Mouse (Mus musculus) midbrain, embryonic 14.5 days (tissue): ENCODE data around the gene Syne3. TPM values are rescaled to one million over a fixed set of nuclear protein-coding genes. Genes with fewer than 3 reads are reported as not detected.

Source experiments
- ATAC-seq: fragments of 200-750 bp; cut with Nextera tagmentation; 2 replicates; pipeline ENCODE4 v1.8.0; 2017; ENCODE audit warnings: moderate number of reproducible peaks, moderate library complexity; ENCODE audit not compliant: low FRiP score, low TSS enrichment
- DNase-seq: peaks from one replicate; pipeline ENCODE4 v3.0.0-alpha.2; 2015
- H3K27ac ChIP-seq: fragments of 300-500 bp; sonication (generic); replicated peaks from 2 replicates; pipeline ENCODE4 v1.5.1; 2014; ENCODE audit warnings: mild to moderate bottlenecking, low read depth, low read length, moderate library complexity
- H3K27me3 ChIP-seq: fragments of 300-500 bp; sonication (generic); 2 replicates; pipeline ENCODE4 v1.6.1; 2014; ENCODE audit warnings: low read length, control low read depth, mixed read lengths; ENCODE audit not compliant: control insufficient read depth, insufficient read depth
- H3K36me3 ChIP-seq: fragments of 300-500 bp; sonication (generic); 2 replicates; pipeline ENCODE4 v1.6.1; 2014; ENCODE audit warnings: low read length, control low read depth; ENCODE audit not compliant: control insufficient read depth, insufficient read depth
- H3K4me1 ChIP-seq: fragments of 300-500 bp; sonication (generic); 2 replicates; pipeline ENCODE4 v1.6.1; 2014; ENCODE audit warnings: mild to moderate bottlenecking, antibody characterized with exemption, low read length, control low read depth; ENCODE audit not compliant: control insufficient read depth, insufficient read depth
- H3K4me2 ChIP-seq: fragments of 300-500 bp; sonication (generic); 2 replicates; pipeline ENCODE4 v1.6.1; 2014; ENCODE audit warnings: mild to moderate bottlenecking, low read length, moderate library complexity
- H3K4me3 ChIP-seq: fragments of 300-500 bp; sonication (generic); replicated peaks from 2 replicates; pipeline ENCODE4 v1.5.1; 2014; ENCODE audit warnings: low read depth, low read length
- H3K9ac ChIP-seq: fragments of 300-500 bp; sonication (generic); replicated peaks from 2 replicates; pipeline ENCODE4 v1.6.1; 2014; ENCODE audit warnings: mild to moderate bottlenecking, low read length, moderate library complexity
- H3K9me3 ChIP-seq: fragments of 300-500 bp; sonication (generic); 2 replicates; pipeline ENCODE4 v1.6.1; 2016; ENCODE audit warnings: low read length, control low read depth, mixed read lengths; ENCODE audit not compliant: control insufficient read depth
- WGBS: fragments of 180-500 bp; shearing (Covaris S2); extraction: QIAGEN DNeasy Blood & Tissue Kit; methylation state at CpG from one replicate; pipeline ENCODE4 v1.1.7; 2014; 5-methylcytosine and 5-hydroxymethylcytosine counted together
- polyA plus RNA-seq: library from polyadenylated mRNA; unstranded; fragments of >200 nt; fragmentation: Nextera tagmentation; extraction: Ambion mirVana; gene quantifications from 2 replicates; pipeline ENCODE4 v1.2.1, GENCODE M21; 2014

Gene Syne3
- polyA plus RNA-seq, 1 experiment from 2014 or later: 0.04 TPM

DNA sequence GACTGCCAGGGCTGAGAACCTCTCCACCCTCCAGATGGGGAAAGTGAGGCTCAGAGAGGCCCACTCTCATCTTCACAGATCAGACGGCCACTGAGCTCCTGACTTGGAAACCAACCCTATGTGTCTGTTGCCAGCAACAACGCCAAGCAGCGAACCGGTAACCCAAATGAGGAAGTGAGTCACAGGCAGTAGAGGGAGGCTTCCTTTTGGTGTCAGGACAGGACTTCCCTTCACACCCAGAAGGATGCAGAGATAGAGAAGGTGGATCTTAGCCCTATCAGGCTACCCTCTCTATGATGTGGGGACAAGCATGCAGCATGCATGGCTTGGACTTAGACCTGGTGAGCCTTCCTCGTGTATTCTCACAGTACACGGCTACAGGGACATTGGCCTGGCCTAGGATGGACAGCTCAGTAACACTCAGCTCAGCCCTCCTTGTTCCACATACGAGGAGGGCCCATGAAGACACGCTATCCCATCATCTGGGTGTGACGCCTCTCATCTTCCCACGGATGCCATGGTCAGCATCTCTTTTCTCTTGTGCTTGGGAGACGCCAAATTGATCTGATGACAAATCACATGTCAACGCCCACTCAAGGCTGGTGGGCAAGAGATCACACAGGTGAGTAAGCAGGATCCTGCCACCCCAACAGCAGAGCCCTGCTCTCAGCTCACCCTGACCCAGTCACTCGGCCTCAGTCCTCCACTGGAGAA is 18.7 kb downstream of the Syne3 start:
- Histone ChIP-seq H3K4me1 (no peaks in the 10 kb centered on the region), H3K27me3 (no peaks in the 10 kb centered on the region), H3K4me2 (no peak overlapping the region), H3K9me3 (no peaks in the 10 kb centered on the region), H3K27ac (no peak overlapping the region), H3K4me3 (no peak overlapping the region), H3K9ac (no peak overlapping the region), H3K36me3 (no peaks in the 10 kb centered on the region)
- ATAC-seq: no peak
- WGBS: 93% methylated on average over 13 of the region's 13 CpGs
- DNase-seq: no peak

DNA sequence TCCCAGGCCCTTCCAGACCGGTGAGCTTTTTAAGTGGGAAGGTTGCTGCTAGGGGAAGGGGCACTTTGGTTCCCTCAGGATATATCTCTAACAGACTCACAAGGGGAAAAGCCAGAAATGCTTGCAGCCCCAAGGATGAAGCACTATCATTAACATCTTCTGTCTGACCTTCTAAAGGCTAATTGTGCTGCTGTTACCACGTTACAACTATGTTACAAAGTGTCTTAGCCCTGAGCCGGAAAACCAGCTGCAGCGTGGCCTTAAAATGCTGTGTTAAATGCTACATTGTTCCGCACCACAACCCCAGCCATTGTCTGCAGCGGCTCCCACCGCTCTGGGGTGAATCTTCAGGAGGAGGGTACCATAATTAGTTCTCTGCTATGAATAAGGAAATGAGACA is 21.7 kb downstream of the Syne3 start:
- ATAC-seq: no peak
- Histone ChIP-seq H3K9ac (no peak overlapping the region), H3K27me3 (no peaks in the 10 kb centered on the region), H3K9me3 (no peaks in the 10 kb centered on the region), H3K4me1 (0 out of 2 replicates have a peak, but pooled peaks cover 3% of the 10 kb centered on the region), H3K4me2 (no peak overlapping the region), H3K27ac (no peak overlapping the region), H3K4me3 (no peak overlapping the region), H3K36me3 (no peaks in the 10 kb centered on the region)
- DNase-seq: no peak
- 38% methylated on average over 7 of the region's 7 CpGs for WGBS

DNA sequence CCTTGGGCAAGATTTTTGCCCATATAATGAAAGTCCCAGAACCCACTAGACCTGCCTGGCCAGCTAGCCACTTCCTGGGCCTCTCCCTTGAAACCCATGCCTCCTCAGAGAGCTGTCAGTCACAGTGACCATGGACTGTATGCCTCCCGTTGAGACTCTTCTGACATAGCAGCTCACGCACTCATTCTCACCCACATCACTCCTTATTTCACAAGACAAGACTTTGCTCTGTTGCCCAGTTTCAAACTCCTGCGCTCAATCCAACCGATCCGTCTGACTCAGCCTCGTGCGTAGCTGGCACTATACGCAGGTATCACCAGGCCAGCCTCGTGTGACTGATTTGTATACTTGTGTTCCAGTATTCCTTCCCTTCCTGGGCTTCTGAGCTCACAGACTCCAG is 22.8 kb downstream of the Syne3 start:
- Histone ChIP-seq H3K4me1 (0 out of 2 replicates have a peak, but pooled peaks cover 3% of the 10 kb centered on the region), H3K9ac (no peak overlapping the region), H3K36me3 (no peaks in the 10 kb centered on the region), H3K27ac (no peak overlapping the region), H3K27me3 (no peaks in the 10 kb centered on the region), H3K9me3 (no peaks in the 10 kb centered on the region), H3K4me2 (no peak overlapping the region), H3K4me3 (no peak overlapping the region)
- no peak for ATAC-seq
- WGBS: 93% methylated on average over 9 of the region's 9 CpGs
- no peak for DNase-seq

DNA sequence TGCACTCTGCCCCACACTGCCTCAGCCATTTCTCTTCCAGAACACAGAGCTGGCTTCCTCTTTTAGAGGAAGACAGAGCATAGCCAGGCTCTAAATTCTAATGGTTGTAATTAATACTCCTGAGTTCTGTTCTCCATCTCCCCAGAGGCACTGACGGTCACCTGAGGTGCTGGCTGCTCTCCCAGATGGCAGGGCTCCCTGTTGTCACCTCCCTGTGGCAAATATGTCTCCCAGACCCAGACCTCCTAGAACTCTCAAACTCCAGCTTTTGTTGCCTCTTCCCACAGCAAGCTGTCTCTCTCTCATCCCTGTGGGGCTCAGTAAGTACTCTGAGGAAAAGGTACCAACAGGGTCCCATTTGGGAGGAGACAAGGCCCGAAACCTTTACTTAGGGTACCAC is 23.6 kb downstream of the Syne3 start:
- DNase-seq (no peak), ATAC-seq (no peak)
- H3K27me3 ChIP-seq: no peaks in the 10 kb centered on the region
- no peak overlapping the region for H3K4me3 ChIP-seq
- H3K4me1 ChIP-seq: 0 out of 2 replicates have a peak, but pooled peaks cover 3% of the 10 kb centered on the region
- H3K36me3 ChIP-seq: no peaks in the 10 kb centered on the region
- 91% methylated on average over 2 of the region's 2 CpGs for WGBS
- no peak overlapping the region for H3K9ac ChIP-seq
- no peak overlapping the region for H3K27ac ChIP-seq
- no peak overlapping the region for H3K4me2 ChIP-seq
- no peaks in the 10 kb centered on the region for H3K9me3 ChIP-seq

DNA sequence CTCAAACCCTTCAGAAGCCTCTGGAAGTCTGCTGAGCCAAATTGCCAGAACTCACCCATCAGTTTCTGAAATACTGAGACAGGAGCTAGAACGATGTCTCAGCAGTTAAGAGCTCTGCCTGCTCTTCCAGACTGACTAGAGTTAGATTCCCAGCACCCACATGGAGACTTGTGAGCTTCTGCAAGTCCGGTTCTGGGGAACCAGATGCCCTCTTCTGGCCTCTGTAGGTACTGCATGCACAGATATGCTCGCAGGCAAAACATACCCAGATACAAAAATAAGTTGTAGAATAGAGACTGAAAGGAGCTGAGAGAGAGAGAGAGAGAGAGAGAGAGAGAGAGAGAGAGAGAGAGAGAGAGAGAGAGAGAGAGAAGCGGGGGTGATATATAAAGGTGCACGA is 24.5 kb downstream of the Syne3 start:
- Histone ChIP-seq H3K9me3 (no peaks in the 10 kb centered on the region), H3K9ac (no peak overlapping the region), H3K36me3 (no peaks in the 10 kb centered on the region), H3K4me2 (no peak overlapping the region), H3K4me1 (0 out of 2 replicates have a peak, but pooled peaks cover 3% of the 10 kb centered on the region), H3K27ac (no peak overlapping the region), H3K4me3 (no peak overlapping the region), H3K27me3 (no peaks in the 10 kb centered on the region)
- ATAC-seq (no peak), DNase-seq (no peak)
- 82% methylated on average over 5 of the region's 5 CpGs for WGBS

DNA sequence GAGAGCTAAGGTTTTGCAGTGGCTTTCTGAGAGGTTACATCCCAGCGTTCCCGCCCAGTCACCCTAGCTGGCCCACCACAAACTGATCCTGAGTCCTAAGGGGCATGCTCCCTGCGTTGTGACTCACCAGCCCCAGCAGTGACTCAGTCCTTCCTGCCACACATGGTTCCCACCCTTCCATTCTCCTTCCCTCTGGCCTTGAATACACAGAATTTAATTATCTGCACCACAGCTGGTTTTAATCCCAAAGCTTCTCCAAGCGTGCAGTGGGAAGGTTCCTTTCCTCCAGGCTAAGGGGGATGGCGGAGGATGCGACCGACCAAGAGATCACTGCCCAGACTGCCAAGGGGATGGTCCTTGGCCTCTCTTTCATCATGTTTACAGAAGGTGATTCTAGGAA is 26.1 kb downstream of the Syne3 start:
- WGBS: 41% methylated on average over 7 of the region's 7 CpGs
- Histone ChIP-seq H3K9me3 (no peaks in the 10 kb centered on the region), H3K4me3 (no peak overlapping the region), H3K27me3 (no peaks in the 10 kb centered on the region), H3K36me3 (no peaks in the 10 kb centered on the region), H3K4me2 (no peak overlapping the region), H3K4me1 (peaks cover 6% of the 10 kb centered on the region; the same call in 1 of the 2 replicates), H3K9ac (no peak overlapping the region), H3K27ac (no peak overlapping the region)
- no peak for DNase-seq
- ATAC-seq: no peak

DNA sequence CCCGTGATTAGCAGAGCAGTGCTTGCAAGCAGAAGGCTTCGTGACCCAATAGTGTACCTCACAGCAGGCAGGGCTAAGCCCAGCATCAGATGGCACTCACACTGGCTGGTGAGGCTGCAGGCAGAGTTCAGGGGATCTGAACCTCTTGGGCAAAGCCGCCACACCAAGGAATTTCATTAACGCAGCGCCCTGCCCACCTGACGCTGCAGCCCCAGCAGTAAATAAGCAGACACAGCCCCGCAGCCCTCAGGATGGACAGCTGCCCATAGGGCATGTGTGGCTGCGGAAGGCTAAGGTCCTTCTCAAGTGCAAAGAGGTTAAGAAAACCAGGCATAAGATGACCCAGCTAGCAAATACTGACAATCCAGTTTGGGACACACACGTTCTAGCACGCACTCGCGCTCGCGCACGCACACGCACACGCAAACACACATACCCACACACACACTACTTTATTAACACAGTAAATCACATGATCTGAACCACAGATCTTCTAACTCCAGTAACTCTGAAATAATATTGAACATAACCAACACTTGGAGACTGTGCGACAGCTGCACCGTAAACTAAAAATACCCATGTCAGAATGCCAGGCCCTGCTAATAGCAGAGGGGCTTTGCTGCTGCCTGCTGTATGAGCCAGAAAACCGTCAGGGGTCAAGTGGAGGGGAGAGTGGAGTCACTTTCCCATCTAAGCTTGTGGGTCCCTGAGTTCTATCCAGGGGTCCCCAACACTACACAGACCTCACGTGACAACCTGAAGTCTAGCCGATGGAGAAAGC is 30.5 kb downstream of the Syne3 start:
- Histone ChIP-seq H3K27ac (no peak overlapping the region), H3K4me3 (no peak overlapping the region), H3K27me3 (no peaks in the 10 kb centered on the region), H3K4me1 (peaks cover 6% of the 10 kb centered on the region; the same call in 1 of the 2 replicates), H3K9ac (no peak overlapping the region), H3K9me3 (no peaks in the 10 kb centered on the region), H3K36me3 (no peaks in the 10 kb centered on the region), H3K4me2 (peak overlapping the region; percentile 19; the same call in 1 of the 2 replicates)
- DNase-seq (no peak), ATAC-seq (no peak)
- 67% methylated on average over 22 of the region's 22 CpGs for WGBS

DNA sequence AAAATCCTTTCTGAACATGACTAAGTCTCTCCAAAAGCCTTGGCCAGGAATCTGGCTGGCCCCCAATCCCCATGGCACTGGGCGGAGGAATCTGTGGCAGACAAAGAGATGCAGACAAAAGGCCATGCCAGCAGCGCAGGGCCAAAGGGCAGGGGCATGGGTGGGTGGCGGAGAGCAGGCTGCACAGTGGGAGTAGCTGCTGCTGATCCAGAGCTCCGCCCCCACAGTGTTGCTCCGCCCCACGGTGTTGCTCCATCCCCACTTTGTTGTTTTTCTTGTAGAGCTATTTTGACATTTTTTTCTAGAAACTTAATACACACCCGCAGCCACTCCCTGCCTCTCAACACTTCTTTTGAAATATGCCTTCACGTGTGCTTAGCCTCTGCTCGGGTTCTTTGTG is 31.2 kb downstream of the Syne3 start:
- H3K27me3 ChIP-seq: no peaks in the 10 kb centered on the region
- no peaks in the 10 kb centered on the region for H3K36me3 ChIP-seq
- peak overlapping the region; percentile 23; the same call in 1 of the 2 replicates for H3K9ac ChIP-seq
- peaks cover 4% of the 10 kb centered on the region; the same call in 1 of the 2 replicates for H3K4me1 ChIP-seq
- WGBS: 10% methylated on average over 9 of the region's 9 CpGs
- H3K4me2 ChIP-seq: peak overlapping the region; percentile 19; the same call in 1 of the 2 replicates
- no peak overlapping the region for H3K4me3 ChIP-seq
- H3K9me3 ChIP-seq: no peaks in the 10 kb centered on the region
- peak; percentile 64 for DNase-seq
- no peak for ATAC-seq
- no peak overlapping the region for H3K27ac ChIP-seq
